Mouse (Mus musculus) heart, postnatal 14 days (tissue): Measurements from ENCODE around the gene Raf1. TPM values are rescaled to one million over a fixed set of nuclear protein-coding genes. Genes with fewer than 3 reads are reported as not detected.
A peak's percentile ranks its signal among the peaks of the same experiment; 100 is the strongest.

Experiments
- DNase-seq, 2 experiments: peaks; one replicate each; pipeline ENCODE4 v3.0.0; 2021 to 2022
- intact Hi-C: fragments of 180-260 bp; cut with DNase I; formaldehyde crosslinking; loops from one replicate; pipeline ENCODE4 v1.15.1; 2025
- long read RNA-seq, 2 experiments: library from polyadenylated mRNA; stranded (forward); transcript quantifications; one replicate each; pipeline ENCODE4 v2.0.0; 2021
- total RNA-seq, 2 experiments: library from RNA; stranded (reverse); gene quantifications; 2 replicates each; pipeline ENCODE4 v1.2.3; 2021

Gene Raf1
- 100 to 1,000 TPM; 106 to 112 TPM for total RNA-seq
- long read RNA-seq, experiment 1, transcript Raf1-201 (17 exons, 3,070 nt): major isoform, 115 of 162 reads
- long read RNA-seq, experiment 1, partial matches to known transcripts: 16 of 162 reads
- long read RNA-seq, experiment 1, other reads (novel, unspliced or antisense): 26 of 162 reads
- long read RNA-seq, experiment 2, transcript Raf1-201 (17 exons, 3,070 nt): major isoform, 103 of 148 reads
- long read RNA-seq, experiment 2, partial matches to known transcripts: 13 of 148 reads
- long read RNA-seq, experiment 2, other reads (novel, unspliced or antisense): 30 of 148 reads

DNA sequence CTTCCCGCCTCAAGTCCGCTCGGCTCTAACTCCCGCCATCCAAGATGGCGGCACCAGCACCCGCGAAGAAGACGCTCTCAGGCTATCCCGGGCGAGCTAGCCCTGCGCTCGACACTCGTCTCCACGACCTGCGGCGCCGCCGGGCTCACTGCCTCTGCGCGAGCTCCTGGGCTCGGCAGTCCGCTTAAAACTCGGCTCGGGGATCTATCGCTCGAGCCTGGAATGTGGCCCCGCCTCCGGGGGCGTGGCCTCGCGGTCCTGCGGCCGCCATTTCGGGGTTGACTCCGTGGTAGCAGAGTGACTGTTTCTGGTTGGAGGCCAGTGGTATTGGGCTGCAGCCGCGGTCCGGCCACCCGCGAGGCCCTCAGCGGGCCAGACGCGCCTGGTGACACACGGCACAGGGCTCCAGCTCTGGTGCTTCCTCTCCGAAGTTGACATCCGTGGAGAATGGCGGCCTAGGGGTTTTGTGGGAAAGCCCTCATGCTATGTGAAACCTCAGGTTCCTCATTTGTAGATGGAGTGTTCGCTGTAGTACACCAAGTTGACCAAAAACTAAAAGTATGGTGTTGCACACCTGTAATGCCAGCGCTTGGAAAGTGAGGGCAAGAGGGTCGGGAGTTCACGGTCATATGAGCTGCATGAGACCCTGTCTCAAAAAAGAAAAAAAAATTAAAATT is at the start of gene Raf1:
Gene Raf1 (minus strand): TSS at position 184 of the 677 bp plus-strand sequence.
- peak; percentile 98 to 99 for DNase-seq
- intact Hi-C loops: loop anchor here (2.0 kb wide), 1 partner anchor 16 kb away; no protein-coding TSS in a partner anchor

DNA sequence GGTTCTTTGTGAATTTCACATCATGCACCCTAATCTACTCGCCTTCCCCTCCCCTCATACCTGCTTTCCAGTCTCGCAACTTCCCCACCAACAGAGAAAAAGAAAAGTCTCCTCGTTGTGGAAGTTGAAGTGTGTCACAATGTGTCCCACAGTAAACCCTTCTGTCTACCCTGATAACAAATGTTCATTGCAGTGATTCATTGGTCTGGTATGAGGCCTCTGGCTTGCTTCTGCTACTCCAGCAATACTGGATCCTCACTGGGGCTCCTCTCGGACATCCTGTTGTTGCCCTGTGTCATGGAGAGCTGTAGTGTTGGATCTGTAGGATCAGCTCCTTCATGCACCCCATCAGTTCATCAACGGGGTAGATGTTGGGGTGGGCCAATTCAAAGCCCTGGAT is 45.8 kb upstream of the Raf1 start:
- DNase-seq: peak; percentile 17 to 37
- intact Hi-C loops: loop anchor here (5.0 kb wide), 1 partner anchor 80 kb away; no protein-coding TSS in a partner anchor

DNA sequence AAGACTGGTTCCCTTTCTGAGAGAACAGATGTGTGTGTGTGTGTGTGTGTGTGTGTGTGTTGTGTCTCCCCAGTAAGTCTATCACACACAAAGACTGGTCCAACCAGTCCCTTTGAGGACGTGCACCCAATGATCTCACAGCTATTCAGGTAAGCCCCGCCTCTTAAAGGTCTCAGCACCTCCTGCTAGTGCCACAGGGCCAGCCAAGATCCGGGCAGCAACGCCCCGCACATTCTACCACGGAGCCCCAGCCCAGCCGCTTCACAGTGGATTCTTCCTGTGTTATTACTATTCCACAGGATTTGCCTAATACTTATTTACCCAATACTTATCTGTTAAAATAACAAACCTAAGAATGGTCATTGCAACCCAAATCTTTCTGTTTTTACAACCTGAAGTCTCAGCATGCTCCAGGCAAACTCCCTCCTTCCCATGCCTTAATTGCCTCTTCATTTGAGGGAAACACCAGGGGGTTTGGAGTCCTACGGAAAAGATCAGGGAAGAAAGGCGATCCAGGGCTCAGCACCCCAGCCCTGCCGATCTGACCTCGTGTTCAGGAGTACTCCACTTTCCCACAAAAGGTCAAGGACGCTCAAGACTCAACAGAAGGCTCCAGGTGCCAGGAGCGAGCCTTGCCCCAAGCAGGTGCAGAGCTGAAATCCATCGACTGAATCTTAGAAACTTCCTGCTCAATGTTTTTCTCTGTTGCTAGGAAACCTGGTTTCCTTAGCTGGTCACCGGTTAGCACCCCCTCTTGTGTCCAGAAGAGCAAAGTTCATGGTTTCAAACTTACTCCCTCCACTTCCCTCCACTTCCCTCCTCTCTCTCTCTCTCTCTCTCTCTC is 41.5 kb upstream of the Raf1 start:
- intact Hi-C loops: no loop called here
- DNase-seq: peak; percentile 53 to 68

DNA sequence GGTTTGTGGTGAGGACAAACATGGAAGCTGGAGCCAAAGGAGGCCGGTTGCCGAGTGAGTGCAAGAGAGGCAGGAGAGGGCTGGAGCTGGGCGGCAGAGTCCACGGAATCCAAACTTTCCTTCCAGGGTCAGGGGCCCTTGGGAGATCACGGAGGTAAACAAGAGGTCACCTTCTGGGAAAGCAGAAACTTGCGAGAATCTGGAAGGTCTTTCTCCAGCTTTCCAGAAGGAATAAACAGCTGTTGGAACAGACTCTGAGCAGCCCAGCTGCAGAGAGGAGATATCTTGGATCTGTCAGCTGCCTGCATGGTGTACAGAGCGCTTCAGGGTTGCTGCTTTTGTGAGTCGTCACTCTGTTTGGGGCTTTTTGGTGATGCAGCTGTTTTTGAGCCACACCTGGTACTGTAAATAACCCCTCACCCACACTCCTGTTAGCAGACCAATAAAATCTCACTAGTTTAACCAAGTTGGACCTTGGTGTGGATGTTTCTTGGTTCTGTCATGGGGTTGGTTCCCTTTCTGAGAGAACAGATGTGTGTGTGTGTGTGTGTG is 40.7 kb upstream of the Raf1 start:
- DNase-seq: peak; percentile 62 to 65
- intact Hi-C loops: no loop called here

DNA sequence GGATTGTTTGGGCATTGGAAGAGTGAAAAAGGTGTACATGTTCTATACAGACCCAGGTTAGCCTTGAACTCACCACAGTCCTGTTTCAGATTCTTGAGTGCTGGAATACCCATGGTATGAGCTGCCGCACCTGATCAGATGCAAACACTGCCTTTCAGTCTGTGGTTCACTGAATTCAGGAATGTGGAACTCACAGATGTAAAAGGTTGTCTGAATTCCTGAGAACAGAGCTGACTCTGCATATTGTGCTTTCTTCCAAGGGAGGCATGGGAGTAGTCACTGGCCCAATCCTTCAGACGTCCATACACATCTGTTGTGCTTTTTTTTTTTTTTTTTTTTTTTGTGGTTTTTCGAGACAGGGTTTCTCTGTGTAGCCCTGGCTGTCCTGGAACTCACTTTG is 34.8 kb upstream of the Raf1 start:
- intact Hi-C loops: no loop called here
- DNase-seq: no peak

DNA sequence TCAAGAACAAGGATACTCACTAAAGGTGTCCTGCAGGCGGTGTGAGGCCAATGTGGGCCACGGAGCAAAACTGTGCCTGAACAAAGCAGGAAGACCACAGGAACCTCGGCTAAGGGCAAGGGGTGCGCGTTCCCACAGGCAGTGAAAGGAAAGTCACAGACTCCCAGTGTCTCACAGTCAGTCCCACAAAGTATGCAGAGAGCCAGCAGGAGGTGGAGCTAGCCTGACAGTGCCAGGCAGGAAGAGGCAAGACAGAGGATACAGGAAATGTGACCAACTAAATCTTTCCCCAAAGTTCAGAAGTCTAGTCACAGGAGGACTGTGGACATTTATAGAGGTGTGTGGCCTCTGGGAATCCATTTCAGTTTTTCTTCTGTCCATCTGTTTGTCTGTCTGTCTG is 26.5 kb upstream of the Raf1 start:
- DNase-seq: no peak
- intact Hi-C loops: no loop called here

DNA sequence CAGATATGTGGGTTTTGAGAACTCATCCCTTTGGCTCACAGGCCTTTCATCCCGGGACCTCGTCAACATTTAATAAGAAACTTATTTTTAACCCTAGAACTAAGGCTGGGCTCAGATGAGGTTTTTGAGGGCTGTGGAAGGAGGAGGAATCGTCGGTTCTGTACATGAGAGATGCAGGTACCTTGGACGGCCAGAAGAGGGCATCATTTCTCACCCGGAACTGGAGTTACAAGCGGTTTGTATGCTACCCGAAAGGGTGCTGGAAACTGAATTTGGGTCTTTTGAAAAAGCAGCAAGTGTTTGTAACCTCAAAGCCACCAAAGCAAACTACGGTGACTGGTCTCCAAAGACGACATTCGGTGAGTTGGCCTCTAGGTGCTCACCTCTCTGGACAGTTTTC is 24.9 kb upstream of the Raf1 start:
- no peak for DNase-seq
- intact Hi-C loops: no loop called here

DNA sequence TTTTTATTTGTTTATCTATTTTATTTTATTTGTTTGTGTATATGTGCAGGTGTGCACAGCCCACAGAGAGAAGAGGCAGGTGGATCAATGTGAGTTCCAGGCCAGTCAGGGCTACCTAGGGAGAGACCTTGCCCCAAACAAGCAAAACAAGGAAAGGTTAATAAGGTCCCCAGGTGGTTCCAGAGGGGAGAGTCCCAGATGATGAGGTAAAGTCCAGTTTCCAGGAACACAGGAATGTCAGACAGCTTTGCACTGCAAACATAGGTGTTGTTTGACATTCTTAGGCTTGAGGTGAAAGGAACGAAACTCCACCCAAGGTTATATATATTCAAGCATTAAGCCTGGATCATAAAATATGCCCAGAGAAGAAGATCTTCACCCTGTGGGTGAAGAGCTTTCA is 24.3 kb upstream of the Raf1 start:
- intact Hi-C loops: no loop called here

DNA sequence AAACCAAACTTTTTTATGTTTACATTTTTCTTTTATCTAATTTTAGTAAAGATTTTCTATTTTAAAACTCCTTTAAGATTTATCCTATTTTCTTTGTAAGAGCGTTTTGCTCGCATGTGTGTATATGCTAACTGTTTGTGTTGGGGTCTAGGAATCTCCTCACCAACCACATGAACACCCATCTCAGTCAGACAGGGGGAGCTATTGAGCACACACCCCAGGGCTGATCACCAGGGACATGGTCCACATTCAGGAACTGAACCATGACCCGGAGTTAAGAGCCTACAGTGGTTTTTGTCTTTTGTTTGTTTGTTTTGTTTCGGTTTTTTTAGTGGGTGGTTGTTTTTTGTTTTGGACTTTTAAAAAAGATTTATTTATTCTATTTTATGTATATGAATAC is 22.3 kb upstream of the Raf1 start:
- no peak for DNase-seq
- intact Hi-C loops: no loop called here

More for the DNA sequence above, 24.3 kb upstream of the Raf1 start:
- no peak for DNase-seq

DNA sequence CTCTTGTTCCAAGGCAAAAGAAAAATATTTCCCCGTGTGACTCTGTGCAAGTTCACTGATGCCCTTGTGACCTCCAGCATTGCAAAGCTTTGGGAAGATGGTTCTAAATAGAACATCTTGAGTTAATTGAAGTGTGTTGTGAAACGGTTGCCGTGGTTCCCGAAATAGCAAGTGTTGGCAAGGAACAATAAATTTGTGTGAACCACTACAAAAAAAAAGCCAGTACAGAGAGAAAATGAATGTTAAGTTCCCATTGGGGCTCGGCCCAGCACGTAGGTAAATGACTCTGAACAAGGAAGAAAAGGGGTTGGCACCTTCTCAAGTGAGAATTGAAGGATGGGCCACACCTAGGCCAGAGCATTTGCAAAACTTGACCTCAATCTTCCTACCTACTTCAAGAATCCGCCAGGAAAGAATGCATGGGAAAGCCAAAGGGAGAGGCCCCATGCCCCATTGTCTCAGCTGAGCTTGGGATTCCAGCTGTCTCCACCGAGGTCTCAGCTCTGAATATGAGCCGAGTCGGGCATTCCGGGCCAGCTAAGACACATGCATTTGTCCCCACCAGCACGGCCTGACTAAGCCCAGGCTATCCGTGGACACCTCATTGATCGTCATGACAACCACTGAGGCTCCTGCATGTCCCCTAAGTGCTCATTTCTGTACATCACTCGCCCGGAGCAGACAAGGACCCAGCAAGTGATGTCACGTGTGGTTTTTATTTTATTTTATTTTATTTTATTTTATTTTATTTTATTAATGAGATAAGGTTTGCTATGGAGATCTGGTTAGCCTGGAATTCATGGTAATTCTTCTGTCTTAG is 21.5 kb upstream of the Raf1 start:
- intact Hi-C loops: no loop called here
- DNase-seq: peak; percentile 7 to 22

DNA sequence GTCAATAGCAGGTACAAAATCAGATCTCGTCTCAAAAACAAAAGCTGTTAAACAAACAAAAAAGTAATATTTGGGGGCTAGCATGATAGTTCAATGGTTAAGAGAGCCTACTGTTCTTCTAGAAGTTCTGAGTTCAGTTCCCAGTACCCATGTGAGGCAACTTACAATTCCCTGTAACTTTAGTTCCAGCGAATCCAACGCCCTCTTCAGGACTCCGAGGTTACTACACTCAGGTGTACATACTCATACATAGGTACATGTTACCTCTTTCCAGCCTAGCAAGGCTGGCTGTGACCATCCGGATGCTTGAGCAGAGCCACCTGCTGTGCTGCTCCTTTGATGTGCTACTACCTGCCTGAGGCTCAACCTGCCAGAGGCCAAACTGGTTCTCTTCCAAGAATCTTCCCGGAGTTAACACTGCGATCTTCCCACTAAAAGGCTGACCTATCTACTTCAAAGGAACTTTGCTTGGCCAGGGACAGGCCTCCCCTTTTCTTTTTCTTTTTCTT is 20.3 kb upstream of the Raf1 start:
- DNase-seq: no peak
- intact Hi-C loops: no loop called here

DNA sequence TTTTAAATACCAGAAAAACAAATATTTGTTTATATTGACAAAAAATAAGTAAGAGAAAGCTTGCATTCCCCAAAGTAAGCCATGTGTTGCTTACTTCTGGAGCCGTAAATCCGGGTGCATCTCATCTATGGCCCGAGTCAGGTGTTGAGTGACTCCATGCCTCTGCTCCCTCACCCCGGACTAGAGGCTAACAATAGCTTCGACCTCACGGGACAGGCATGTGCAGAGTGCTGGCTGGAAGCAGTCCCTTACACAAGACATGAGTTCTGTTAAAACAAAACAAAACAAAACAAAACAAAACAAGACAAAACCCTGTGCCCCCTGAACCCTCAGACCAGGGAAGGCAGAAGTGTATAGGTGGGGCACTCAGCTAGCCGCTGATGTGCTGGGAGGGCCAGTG is 18.7 kb upstream of the Raf1 start:
- intact Hi-C loops: no loop called here
- DNase-seq: peak; percentile 29 to 51

DNA sequence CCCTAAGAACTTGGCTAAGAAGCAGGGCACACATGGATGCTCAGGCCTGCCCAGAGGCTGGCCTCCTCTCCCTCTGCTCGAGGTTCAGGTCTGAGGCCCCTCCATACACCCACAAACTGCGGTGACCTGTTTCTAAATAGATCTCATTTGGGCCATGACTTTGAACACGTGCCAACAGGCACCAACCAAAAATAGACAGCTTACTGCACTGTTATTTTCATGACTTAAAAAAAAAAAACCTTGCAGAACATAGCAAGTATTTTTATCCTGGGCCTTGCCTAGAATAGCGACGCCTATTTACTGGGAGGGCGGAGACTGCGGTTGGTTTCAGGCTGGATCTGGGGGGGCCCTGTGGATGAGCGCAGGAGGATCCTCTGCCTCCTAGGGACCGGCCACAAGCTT is 18.0 kb upstream of the Raf1 start:
- intact Hi-C loops: no loop called here
- peak; percentile 44 to 66 for DNase-seq

DNA sequence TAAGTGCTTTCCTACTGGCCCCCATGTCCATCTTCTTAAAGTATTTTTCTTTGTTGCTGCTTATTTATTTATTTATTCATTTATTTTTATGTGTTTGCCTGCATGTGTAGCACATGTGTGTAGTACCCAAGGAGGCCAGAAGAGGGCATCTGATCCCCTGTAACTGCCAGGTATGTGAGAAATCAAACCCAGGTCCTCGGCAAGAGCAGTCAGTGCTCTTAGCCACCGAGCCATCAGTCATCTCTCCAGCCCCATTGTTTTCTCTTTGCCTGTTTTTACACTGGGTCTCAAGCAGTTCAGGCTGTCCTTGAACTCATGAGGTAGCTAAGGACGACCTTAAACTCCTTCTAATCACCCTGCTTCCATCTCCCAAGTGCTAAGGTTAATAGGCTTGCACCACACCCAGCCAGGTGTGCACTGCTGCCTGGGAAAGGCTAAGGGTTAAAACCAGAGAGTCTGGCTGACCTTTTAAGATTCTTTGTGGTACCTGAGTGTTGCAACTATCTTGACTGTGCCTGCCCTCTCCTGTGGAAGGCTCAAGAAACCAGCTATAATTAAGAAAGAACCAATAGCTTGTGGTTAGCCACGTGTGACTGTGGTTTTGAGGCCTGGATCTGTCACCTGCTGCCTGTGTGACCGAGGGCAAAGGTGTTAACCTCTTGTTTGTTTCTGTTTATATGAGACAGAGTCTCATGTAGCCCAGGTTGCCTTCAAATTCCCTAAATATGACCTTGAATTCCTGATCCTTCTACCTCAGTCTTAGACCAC is 16.7 kb upstream of the Raf1 start:
- DNase-seq: peak in 1 of 2 experiments; percentile 35
- intact Hi-C loops: loop anchor here (2.0 kb wide), 1 partner anchor 16 kb away; the partner anchor contains the start of gene Raf1

DNA sequence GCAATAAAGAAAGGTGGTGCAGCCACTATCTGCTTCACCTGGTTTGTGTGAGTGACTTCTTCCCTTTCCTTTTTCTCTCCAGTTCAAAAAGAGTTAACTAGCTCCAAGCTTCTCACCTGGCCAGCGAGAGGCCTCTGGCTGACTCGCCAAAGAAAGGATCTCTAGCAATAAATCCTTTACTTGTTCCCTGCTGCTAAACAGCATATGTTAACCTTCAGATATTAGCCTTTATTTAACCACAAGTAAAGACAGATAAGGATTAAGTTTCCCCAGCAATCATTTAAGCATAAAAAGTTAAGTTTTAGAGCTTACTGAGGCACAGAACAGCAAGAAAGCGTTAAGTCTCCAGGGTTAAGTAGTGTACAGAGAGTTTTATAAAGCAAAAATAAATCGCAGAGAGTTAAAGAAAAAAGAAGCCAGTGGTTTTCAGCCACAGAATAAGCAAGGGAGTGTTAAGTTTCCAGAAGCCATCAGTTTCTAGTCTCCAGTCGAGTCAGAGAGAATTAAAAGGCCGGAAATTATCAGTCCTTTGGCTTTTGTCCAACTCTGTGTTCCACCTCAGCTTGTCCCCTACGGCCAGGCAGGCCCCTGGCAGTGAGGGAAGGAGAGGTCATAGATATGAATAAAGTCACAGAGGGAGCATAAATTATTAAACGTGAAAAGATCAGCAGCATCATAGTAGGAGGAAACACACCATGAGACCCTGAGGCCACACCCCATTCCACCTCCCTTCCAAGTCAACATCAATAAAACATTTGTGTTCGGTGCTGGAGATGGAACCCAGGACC is 15.9 kb upstream of the Raf1 start:
- no peak for DNase-seq

DNA sequence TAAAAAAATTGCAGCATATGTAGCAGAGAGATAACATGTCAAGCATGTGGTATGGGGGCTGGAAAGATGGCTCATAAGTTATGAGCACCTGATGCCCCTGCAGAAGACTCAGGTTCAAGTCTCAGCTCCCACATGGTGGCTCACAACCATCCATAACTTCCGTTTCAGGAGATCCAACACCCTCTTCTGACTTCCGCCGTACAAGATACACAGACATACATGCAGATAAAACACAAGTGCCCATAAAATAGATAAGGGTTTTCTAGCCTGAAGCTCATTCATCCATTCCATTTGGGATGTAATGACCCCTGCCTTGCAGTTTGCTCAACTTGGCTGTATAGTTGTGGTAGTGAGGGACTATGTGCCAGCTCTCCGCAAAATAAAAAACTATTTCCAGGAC is 13.7 kb upstream of the Raf1 start:
- intact Hi-C loops: no loop called here

More for the DNA sequence above, 15.9 kb upstream of the Raf1 start:
- intact Hi-C loops: loop anchor here (2.0 kb wide), 1 partner anchor 16 kb away; the partner anchor contains the start of gene Raf1

DNA sequence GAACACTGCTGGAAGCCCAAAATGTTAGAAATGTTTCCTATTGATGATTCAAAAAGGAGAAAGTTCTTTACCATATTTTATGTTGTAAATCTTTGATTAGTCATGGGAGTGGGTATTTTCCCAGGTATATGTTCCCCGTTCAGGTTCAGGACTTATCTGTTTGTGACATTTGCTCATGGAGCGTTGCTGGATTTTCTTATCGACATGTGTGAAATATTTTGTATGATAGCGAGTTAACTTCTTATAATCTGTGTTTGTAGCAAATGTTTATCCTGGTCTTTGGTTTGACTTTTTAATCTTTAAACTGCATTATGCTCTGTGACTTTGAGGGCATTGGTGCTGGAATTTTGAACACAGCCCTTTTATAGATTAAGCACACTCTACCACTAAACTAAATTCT is 12.2 kb upstream of the Raf1 start:
- no peak for DNase-seq
- intact Hi-C loops: no loop called here

More for the DNA sequence above, 13.7 kb upstream of the Raf1 start:
- no peak for DNase-seq

DNA sequence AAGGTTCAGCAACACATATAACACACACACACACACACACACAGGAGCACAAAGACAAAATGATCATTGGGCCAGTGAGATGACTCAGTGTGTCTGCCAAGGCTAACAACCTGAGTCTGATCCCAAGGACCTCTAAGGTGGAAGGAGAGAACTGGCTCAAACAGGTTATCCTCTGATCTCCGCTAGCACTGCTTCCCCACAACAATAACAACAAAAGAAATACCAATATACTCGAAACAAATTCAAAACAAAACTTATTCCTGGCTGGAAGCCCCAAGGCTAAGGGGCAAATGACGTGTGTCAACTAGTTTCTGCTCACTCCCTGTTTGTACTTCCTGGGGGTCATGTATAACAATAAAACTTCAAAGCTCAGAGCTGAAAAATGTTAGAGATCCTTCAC is 11.3 kb upstream of the Raf1 start:
- DNase-seq: no peak
- intact Hi-C loops: no loop called here
